Mouse (Mus musculus) layer of hippocampus, postnatal 25 days (tissue): ENCODE data around the gene Smco4. TPM values are rescaled to one million over a fixed set of nuclear protein-coding genes. Genes with fewer than 3 reads are reported as not detected.
"Not testable (repeated sequence)": the region's sequence is repeated elsewhere in the genome, so short reads cannot be mapped to it uniquely, and the experiment has no call there.

Experiments used
- DNase-seq, 2 experiments: peaks; one replicate each; pipeline ENCODE4 v3.0.0; 2022; ENCODE audit warnings: mixed read lengths in 2 of 2, low spot score in 1 of 2; ENCODE audit errors: extremely low spot score in 1 of 2
- total RNA-seq, 2 experiments: library from RNA; stranded (reverse); gene quantifications; 2 replicates each; pipeline ENCODE4 v1.2.3; 2021

The Smco4 gene
- 1 to 10 TPM; 7.9 to 8.7 TPM for total RNA-seq

DNA sequence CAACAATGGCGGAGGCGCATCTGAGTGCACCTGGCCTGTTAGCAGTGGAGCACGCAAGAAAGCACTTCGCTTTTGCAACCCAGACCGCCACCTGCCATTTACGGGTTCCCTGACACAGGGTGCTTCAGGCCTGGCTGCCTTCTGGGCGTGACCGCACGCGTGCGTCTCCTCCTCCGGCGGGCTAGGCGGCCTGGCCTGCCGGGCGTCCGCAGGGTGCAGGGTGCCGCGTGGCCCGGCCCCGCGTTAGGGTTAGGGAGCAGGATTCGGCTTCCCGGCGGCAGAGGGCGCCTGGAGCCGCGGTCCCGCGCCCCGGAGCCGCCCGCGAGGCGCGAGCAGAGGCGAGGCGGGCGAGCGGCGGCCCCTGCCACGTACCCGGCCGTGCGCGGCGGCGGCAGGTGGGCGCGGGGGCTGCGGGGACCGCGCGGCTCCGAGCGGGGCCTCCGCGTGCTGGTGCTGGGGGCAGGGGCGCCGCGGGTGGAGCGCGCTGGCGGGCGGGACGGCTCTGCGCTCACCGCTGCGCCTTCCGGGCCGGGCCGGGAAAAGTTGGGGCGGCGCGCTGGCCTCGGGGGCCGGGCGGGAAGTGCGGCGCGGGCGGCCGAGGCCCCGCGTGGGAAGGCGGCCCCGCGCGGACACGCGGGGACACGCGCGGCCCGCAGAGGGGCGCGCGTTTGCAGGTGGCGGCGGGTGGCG, at the start of gene Smco4:
Gene Smco4 (plus strand): TSS at position 198 of the 690 bp plus-strand sequence.
- peak; percentile 54 to 64 for DNase-seq

DNA sequence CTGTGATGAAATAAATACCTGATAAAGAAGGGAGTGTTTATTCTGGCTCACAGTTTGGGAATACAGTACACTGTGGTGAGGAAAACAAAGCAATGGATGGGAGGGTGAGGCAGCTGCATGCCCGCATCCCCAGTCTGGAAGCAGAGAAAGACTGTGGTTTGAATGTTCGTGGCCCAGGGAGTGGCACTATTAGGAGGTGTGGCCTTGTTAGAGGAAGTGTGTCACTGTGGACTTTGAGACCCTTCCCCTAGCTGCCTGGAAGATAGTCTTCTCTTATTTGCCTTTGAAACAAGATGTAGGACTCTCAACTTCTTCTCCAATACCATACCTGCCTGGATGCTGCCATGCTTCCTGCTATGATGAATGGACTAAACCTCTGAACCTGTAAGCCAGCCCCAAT, 45.8 kb upstream of the Smco4 start:
- DNase-seq = no peak

DNA sequence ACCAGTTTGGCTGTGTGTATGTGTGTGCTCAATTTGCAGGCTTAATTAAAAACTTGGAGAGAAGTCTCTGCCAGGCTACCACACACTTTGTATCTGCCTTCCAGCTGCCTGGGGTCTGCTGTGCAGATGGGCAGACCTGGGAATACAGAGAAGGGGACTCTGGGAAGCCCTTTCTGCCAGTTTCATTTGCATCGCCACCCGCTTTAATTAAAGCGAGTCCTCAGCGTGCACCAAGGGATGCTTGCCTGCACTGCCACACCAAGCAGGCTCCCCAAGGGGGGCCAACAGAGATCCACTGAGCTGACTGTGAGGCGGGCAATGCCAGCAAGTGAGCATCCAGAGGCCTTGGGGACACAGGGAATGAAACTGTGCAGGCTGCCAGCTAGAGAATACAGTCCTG, 42.3 kb upstream of the Smco4 start:
- DNase-seq = no peak

DNA sequence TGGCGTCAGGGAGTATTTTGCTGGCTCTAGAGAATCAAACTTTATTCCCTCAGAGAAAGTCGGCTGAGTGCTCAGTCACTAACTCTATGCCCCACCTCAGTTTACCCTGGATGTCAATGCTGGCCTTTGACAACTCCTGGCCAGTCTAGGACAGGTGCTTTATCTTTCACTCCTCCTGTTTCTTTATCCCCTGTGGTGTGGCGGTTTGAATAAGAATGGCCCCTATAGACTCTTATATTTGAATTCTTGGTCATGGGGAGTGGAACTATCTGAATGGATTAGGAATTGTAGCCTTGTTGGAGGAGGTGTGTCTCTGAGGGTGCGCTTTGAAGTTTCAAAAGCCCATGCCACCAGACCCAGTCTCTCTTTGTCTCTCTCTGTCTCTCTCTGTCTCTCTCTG, 21.0 kb upstream of the Smco4 start:
- DNase-seq = no peak

DNA sequence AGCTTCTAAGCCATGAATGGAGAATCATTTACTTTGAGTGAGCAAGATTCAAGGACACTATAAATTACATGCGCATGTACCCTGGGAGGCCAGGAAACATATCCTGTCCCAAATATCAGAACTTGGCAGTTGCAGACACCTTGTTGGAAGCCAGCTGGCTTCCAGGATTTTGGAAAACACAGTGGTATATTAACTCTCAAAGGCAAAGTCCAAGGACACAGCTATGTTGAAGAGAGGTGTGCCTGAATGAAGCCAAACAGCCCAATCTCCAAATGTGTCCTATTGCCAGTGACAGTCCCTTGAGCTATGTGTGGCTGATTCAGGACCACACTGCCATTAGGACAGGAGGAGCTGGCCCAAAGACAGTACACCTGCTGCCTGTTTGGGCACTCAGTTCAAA, 20.0 kb upstream of the Smco4 start:
- DNase-seq = no peak

DNA sequence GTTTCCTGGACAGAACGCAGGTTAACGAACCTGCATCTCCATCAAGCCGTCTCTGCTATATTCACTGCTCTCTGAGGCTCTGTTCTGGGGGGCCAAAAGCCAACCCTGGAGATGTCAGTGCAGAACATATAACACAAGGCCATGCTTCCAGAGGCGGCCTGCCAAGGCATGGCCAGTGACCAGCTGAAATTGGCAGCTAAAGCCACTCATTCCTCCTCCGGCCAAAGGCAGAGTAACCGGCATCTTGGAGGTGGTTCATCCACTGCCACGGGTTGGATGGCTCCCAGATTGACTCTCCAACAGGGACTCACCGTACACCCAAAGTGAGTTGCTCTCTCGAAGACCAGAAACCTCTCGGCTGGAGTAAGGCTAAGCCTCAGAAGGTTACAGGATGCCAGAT, 15.7 kb upstream of the Smco4 start:
- no peak for DNase-seq

DNA sequence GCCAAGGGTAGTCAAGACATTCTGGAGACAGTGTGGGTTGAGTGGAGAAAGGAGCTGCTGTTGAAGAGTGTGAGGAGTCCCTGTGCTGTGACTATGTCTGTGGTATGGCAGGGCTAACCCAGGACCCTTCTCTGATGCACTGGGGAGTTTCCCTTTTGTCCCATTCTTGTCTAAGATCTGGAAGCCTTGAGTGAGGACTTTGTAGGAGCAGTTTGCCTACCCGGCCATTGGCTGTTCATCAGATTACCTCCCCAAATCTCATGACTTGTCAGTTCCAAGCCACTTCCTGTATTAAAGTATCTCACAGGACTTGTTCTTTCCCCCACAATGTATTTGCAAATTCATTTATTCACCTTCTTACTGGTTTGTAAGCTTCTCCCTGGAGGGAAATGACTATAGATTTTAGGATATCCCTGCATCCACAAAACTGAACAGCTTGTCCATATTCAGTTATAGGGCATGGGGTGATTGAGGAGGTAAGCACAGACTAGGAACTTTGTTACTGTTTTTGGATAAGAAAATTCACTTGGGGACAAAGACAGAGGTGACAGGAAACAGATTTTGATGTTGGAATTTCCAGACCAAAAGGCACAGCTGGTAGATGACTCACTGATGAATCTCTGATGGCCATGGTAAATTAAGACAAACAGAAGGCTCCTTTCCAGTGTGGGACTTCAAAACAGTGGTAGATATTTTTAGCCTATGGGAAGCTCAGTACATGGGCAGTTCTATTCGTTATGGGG, 5.4 kb upstream of the Smco4 start:
- DNase-seq = no peak

DNA sequence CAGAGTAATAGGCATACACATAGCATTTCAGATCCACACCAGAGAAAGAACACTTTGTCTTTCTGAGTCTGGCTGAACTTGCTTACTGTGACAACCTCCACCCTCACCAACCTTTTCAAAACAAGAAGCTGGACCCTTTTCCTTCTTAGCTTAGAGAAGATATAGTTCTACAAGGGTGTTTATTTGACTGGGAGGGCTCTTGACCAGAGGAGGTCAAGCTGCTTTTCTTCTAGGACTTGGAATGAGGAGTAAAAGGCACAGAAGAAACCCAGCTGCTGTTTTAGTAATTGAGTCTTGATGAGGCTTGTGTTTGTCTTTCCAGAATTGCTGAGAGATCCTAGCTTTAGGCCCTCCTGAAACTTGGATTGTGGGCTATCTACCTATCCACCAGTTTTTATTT, 3.9 kb upstream of the Smco4 start:
- DNase-seq = no peak

DNA sequence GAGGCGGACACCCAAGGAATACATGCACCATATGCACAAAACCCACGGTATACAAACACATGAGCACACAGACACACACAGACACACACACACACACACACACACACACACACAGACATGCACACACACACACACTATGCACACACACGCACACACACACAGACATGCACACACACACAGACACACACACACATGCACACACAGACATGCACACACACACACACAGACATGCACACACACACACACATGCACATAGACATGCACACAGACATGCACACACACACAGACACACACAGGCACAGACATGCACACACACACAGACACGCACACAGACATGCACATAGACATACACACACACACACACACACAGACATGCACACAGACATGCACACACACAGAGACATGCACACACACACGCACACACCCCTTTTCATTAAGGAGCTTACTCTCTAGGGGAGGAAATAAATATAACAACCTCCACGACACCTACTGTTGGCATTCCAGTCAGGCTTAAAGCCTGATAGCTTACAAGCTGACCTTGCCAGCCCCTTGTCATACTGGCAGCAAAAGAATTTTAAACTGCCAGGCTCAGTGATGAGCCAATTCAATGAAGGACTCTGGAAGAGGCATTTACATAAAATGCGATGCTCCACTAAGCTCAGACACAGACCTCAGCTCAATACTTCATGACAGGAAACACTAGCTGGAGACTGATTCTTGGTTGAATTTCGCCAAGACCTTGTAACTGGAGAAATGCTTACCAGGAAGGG, 2.7 kb upstream of the Smco4 start:
- no peak for DNase-seq

DNA sequence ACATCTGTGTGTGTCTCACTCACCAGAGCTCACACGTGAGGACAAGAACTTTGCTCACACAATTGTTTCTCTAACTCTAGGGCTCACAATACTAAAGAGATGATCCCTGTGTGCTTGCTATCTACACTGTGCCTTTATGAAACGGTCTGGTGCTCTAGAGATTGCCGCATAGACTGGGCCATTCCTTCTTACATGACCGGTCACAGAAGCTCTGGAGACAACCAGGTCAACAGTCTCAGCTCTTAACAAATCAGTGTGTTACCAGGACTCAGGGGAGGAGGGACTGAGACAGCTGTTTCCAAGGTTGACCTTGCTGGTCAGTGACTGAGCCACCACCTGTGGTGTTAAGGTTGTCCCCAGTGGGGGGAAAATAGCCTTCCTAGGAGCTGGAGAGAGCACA, 1.5 kb upstream of the Smco4 start:
- DNase-seq = no peak

DNA sequence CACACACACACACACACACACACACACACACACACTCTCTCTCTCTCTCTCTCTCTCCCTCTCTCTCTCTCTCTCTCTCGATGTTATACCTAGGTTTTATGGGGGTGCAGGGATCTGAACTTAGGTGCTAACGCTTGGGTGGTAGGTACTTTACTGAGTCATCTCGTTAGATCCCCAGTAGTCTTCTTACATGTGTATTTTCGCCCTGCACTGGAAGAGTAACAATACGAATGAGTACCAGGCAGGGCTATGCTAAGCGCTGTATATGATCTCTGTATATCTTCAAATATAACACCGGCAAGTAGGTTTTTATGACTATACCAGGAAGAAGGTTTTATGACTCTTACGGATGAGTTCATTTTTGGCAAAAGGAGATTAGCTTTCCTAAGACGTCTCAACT, 831 bp upstream of the Smco4 start:
- no peak for DNase-seq

DNA sequence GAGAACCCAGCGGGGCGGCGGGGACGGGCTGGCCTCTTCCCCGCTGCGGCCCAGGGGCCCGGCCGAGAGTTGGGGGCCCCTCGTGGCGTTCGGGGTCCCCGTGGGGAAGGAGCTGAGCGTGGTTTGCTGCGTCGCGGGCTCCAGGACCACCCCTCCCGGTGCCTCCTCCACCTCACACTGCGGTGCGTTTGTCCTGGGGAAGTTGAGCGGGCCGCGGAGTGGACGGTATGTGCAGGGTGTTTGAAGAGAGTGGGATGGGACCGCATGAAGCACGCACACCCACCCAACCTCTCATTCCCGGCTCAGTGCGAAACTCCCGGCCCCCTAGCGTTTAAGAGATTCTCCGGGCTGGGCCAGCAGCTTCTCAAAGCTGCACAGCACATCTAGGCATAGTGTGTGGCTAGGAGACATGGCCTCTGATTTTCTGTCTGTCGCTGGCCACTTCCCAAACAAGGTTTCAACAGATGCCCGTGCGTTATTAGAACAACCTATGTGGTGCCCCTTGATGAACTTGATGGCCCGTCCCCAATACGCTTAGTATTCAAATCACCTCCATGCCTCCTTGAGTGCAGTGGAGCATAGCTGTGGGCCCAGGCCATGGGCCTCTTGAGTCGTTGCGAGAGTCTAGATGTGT, 810 bp downstream of the Smco4 start:
- DNase-seq = peak; percentile 55 to 60

DNA sequence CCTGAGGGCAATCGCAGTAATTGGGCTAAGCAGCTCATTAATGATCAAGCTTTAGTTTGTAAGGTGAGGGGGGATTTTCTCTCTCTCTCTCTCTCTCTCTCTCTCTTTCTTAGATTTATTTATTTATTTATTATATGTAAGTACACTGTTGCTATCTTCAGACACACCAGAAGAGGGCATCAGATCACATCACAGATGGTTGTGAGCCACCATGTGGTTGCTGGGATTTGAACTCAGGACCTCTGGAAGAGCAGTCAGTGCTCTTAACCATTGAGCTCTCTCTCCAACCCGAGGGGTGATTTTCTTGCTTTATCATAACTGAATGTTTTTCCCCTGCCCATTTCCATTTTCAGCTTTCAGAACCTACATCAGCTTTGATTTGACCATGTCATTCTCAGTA, 2.0 kb downstream of the Smco4 start:
- not testable (repeated sequence) for DNase-seq

DNA sequence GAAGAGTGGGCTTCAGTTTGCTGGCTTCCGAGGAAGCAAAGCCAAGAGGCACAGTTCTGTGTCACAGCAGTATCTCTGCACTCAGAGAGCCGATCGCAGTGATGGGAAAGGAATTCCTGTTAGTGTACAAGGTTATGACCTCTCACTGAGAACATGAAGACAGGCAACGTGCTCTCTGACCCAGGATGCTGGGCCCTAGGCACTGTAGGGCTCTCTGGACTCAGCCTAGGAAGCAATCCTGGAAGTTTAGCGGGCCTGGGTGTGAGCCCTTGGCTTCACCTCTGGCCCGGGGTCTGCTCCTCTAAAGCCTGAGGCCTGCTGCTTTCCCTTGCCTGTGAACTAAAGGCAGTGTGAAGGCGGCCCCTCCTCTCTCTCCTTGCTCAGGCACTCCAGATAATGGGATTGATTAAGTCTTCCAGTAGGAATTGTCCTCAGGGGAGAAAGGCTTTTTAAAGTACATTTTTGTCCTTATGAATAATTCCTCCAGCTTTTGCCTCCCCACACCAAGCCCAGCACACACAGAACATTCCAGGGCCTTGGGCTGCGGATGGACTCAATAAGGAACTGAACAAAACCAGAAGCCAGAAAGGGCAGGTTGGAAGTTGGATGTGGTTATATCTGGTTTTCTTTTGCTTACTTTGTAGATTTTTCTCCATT, 2.8 kb downstream of the Smco4 start:
- DNase-seq = no peak

DNA sequence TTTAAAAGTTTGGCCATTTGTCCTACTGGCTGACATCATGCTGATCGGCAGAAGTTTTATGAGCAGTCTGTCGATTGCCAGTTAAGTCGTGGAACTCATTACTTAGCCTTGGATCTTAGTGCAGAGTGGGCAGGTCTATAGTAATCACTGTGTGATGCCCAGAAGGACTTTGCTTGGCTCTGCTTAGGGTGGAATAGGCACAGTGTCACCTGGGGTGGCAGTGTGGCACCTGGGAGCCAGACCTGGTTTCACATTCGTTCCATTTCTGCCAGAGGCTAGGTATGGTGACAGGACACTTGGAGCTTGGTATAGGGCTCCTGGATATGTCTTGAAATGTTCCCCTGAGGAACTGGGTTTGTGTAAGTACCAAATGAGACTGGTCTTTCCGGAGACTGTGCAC, 6.8 kb downstream of the Smco4 start:
- no peak for DNase-seq

DNA sequence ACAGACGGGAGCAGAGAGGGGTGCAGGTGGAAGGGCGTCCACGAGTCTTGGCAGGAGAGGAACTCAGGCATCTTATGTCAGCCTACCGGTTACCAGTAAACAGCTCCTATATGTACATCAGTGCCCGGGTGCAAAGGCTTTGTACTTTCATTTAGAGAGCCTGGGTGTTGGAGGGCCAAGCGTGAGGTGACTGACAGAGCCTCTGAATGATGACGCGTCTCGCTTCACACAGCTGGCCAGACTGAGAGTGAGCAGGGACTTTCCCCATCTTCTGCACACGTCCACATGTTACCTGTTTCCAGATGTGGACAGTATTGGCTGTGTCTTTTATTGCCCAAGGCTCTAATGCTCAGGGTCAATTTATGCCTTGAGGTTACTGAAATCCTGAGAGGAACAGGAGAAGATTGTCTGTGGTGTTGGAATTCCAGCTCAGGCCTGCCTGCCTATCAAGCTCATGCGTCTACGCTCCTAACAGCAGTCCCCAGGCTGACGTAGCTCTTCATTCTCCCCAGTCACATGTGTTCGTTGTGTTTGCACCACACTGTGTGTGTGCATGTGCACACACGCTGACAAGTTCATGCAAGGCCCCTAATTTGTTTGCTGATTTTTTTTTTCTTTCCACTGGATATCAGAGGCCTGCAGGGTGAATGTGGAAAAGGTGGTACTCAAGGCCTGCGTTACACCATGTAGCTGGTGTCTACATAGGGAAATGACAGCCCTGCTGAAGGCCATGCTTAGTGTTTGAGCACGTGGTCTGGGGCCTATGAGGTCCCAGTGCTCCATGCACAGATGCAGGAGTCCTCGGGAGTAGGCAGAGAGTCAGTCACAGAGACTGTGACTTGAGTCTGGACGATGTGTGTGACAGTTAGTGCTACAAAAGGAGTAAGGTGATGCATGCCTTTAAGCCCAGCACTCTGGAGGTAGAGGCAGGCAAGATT, 8.4 kb downstream of the Smco4 start:
- DNase-seq = no peak

DNA sequence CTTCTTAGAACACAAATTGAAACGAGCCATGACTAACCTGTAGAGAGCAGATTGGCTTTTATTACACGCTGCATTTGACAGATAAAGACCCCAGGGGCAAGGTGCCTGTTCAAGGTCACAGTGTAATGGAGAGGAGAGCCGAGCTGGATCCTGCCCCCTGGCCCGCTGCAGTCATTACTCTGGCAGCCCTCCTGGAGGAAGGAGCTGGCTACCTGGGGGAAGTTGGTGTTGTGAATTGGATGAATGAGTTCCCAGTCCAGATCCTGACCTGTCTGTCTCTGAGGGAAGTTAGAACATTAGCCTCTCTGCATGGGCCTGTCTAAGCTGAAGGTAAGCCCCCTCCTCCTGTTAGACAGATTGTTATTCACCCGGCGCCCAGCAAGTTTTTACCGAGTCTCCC, 9.2 kb downstream of the Smco4 start:
- DNase-seq = no peak

DNA sequence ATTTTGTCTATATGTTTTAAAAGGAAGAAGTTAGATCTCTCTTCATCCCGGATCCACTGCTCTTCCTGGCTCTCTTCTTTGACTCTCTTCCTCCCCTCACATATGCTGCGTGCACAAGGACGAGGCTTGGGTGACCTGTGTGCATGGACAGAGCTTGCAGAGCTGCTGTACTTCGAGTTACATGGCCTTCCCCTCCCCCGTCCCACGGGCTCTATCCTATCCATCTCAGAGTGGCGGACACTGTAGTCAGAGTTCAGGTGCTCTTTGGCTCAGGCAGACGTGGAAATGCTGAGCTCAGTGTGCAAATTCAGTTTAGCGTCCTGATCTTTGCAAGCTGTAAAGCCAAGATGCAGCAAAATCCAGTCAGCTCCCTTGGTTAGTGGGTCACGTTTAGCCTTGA, 10.1 kb downstream of the Smco4 start:
- no peak for DNase-seq

DNA sequence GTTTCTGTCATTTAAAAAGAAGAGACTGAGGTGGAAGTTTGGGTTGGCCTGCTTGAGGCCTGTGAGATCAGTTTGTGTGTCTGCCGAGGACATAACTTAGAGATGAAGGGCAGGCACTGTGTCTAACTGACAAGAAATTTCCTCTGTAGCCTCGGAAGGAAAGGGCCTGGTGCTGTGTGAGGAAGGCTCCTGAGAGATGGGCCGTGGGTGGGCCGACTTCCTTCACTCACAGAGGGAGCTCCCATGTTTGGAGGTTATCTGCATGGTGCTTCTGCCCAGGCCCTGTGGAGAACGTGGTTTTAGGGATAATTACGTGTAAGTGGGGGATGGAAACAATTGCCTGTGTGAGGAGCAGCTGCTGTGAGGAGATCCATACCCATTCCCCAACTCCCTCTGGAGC, 10.6 kb downstream of the Smco4 start:
- no peak for DNase-seq
